Mouse (Mus musculus): Measurements from ENCODE around the gene Obsl1. TPM values are rescaled to one million over a fixed set of nuclear protein-coding genes. Genes with fewer than 3 reads are reported as not detected.
A peak's percentile ranks its signal among the peaks of the same experiment; 100 is the strongest.

The Obsl1 gene
- total RNA-seq (2014; fragmentation: Nextera tagmentation) (not detected in 2 replicates), total RNA-seq (2017) (not detected in 2 replicates)

GRCm38 (mm10) chr1:75505956-75506831 lies at the start of gene Obsl1:
TSS of gene Obsl1 (minus strand) at chr1:75506452.
- ATAC-seq (replicated peaks; ENCODE audit: poor library complexity, severe bottlenecking) = no peak; the same call in 1 of the 2 replicates

DNA sequence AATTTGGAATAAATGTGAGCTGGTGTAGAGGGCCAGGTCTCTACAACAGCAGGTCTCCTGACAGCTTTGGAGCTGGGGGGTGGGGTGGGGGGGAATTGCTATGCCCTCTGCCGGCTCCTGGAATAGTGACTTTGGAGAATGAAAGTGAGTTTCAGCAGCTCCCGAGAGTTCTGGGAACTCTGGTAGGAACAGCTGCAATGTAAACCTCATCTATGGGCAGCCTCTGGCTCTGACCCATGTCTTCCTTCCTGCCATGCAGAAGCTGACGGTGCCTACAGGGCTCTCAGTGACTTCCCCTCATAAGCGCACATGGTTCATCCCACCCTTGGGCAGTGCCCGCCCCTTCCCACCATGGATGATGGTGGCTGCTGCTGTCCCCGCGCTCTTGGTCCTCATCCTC lies 49.4 kb upstream of the Obsl1 start:
- no peak for ATAC-seq (replicated peaks; ENCODE audit: poor library complexity, severe bottlenecking)

DNA sequence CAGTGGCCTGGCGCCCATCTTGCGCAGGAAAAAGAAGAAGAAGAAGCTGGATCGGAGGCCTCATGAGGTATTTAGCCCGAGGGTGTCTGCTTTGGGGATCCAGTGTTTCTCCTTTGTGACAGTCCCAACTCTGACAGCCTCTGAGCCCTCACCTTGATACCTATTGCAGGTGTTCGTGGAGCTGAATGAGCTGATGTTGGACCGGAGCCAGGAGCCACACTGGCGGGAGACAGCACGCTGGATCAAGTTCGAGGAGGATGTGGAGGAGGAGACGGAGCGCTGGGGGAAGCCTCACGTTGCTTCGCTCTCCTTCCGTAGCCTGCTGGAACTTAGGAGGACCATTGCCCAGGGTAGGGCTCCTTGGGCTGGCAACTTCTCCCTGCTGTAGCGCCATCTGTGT lies 44.3 kb upstream of the Obsl1 start:
- ATAC-seq (replicated peaks; ENCODE audit: poor library complexity, severe bottlenecking) = no peak

GRCm38 (mm10) chr1:75549289-75550279 lies 43.3 kb upstream of the Obsl1 start:
- no peak for ATAC-seq (replicated peaks; ENCODE audit: poor library complexity, severe bottlenecking)

- no peak for ATAC-seq (replicated peaks; ENCODE audit: poor library complexity, severe bottlenecking)
Observed at GRCm38 (mm10) chr1:75548871-75549270, 42.6 kb upstream of the Obsl1 start.

- ATAC-seq (replicated peaks; ENCODE audit: poor library complexity, severe bottlenecking) = no peak
Observed at GRCm38 (mm10) chr1:75548083-75548482, 41.8 kb upstream of the Obsl1 start.

- no peak for ATAC-seq (replicated peaks; ENCODE audit: poor library complexity, severe bottlenecking)
Observed at GRCm38 (mm10) chr1:75547351-75547750, 41.1 kb upstream of the Obsl1 start.

DNA sequence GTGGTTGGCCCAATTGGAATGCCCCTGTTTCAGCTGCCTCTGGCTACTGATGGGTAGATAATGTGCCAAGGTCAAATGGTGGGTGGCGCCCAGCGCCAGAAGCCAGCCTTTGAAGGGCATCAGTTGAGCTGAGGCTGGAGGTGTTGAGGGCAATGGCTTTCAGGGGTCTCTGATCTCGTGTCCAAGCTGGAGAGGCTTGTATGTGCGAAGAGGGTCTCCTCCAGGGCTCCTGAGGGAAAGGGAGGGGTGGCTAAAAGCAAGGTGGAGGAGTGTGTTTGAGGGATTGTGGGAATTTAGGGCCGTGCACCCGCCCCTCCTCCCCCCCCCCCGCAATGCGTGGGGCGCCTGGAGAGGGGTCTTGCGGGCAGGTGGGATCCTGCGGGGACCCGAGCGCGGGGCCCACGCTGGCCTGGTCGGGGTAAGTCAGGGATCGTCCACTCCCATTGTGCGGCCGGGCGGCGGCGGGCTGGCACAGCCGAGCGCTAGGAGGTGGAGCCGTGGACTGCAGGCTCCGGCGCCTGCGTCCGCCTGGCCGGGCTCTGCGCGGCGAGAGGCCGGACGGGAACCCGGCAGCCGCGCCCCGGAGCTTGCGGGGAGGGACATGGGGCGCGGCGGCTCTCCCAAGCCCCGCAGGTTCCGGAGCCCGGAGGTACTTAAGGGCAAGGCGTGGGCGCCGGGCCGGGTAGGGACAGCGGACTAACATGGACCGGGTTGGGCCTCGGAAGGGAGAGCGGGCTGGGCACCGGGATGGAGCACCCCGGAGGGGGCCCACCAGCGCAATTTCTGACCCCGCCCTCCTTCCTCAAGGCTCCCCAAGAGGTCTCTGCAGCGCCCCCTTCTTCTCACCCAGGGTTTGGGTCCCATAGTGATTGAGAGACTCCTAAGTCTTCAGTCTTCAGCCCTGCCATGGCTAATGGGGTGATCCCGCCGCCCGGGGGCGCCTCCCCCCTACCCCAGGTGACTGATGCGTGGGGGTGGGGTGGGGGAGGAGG lies 40.0 kb upstream of the Obsl1 start, which contains the start of gene Slc4a3:
Gene Slc4a3 (plus strand): TSS at position 302 of the 992 bp plus-strand sequence.
- peak; percentile 79 for ATAC-seq (replicated peaks; ENCODE audit: poor library complexity, severe bottlenecking)

GRCm38 (mm10) chr1:75544351-75544750 lies 38.1 kb upstream of the Obsl1 start:
- ATAC-seq (replicated peaks; ENCODE audit: poor library complexity, severe bottlenecking) = no peak

GRCm38 (mm10) chr1:75541496-75541895 lies 35.2 kb upstream of the Obsl1 start:
- no peak for ATAC-seq (replicated peaks; ENCODE audit: poor library complexity, severe bottlenecking)

DNA sequence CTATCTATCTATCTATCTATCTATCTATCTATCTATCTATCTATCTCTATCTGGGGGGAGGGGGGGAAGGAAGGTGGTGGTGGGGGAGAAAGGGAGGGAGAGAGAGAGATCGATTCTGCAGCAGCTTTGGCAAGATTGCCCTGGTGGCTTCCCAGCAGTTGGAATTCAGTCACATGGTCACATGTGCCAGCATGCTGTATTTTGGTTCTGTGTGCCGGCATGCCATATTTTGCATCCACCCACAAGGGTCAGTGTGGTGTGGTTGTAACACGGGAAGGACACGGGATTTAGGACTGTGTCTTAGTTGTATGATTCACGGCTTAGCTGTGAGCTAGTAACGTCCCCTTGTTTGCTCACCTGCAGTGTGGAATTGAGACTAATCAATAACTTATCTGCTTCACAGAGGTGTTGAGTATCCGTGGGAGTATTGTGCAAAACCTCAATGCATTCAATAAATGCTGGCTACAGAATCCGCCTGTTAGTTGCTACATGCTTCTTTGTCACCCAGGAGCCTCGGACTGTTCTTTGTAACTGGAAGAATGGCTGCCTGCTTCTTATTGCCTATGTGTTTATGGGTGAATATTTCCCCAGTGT lies 32.4 kb upstream of the Obsl1 start:
- ATAC-seq (replicated peaks; ENCODE audit: poor library complexity, severe bottlenecking) = no peak

GRCm38 (mm10) chr1:75537587-75537986 lies 31.3 kb upstream of the Obsl1 start:
- ATAC-seq (replicated peaks; ENCODE audit: poor library complexity, severe bottlenecking) = no peak

- no peak for ATAC-seq (replicated peaks; ENCODE audit: poor library complexity, severe bottlenecking)
Observed at GRCm38 (mm10) chr1:75533325-75534252, 27.3 kb upstream of the Obsl1 start.

- no peak; the same call in 1 of the 2 replicates for ATAC-seq (replicated peaks; ENCODE audit: poor library complexity, severe bottlenecking)
Observed at GRCm38 (mm10) chr1:75532280-75533172, 26.3 kb upstream of the Obsl1 start.

GRCm38 (mm10) chr1:75530546-75530945 lies 24.3 kb upstream of the Obsl1 start:
- no peak for ATAC-seq (replicated peaks; ENCODE audit: poor library complexity, severe bottlenecking)

DNA sequence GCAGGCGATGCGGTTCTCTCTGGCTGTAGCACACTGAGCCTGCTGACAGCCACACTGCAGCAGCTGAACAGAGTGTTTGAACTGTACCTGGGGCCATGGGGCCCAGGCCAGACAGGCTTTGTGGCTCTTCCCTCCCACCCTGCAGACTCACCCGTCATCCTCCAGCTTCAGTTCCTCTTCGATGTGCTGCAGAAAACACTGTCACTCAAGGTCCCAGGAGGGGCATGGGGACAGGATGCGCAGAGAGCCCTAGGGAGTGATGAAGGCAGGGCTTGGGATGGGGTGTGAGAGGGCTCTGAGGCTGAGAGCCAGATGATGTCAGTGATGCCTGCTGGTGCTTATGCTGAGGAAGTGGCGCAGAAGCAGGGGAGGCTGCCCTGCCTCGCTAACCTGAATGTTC lies 18.4 kb upstream of the Obsl1 start:
- peak; percentile 11; the same call in 1 of the 2 replicates for ATAC-seq (replicated peaks; ENCODE audit: poor library complexity, severe bottlenecking)

Data from granulocyte monocyte progenitor cell, adult 5-6 weeks (primary cell).